Mouse (Mus musculus) embryonic fibroblast, embryonic 13.5 days (primary cell): ENCODE data around the gene Zfp513.
"Not testable (repeated sequence)": the region's sequence is repeated elsewhere in the genome, so short reads cannot be mapped to it uniquely, and the experiment has no call there.

Experiments
- CTCF ChIP-seq: IDR thresholded peaks from 2 replicates; pipeline ENCODE4 v1.5.1; 2011; ENCODE audit warnings: mild to moderate bottlenecking, control low read depth, low read length, moderate library complexity, borderline replicate concordance; ENCODE audit not compliant: insufficient read depth
- POLR2A ChIP-seq: IDR thresholded peaks from 2 replicates; pipeline ENCODE4 v1.6.1; 2011; ENCODE audit warnings: low read depth, mild to moderate bottlenecking, control low read depth, low read length, moderate library complexity

- TF ChIP-seq CTCF, POLR2A: not testable (repeated sequence)
These were observed 14.5 kb upstream of the Zfp513 start for GRCm38 (mm10) chr5:31216554-31216953.
